Mouse (Mus musculus) G1E (cell line): ENCODE data around the gene Gm10134. TPM values are rescaled to one million over a fixed set of nuclear protein-coding genes. Genes with fewer than 3 reads are reported as not detected.

Experiments
- ATAC-seq: 2 replicates; pipeline ENCODE4 v1.8.0; 2016; ENCODE audit warnings: mild to moderate bottlenecking; ENCODE audit not compliant: insufficient number of reproducible peaks, poor library complexity, low FRiP score, severe bottlenecking; ENCODE audit errors: extremely low read depth
- DNase-seq: peaks from one replicate; pipeline ENCODE4 v3.0.0; 2012; ENCODE audit warnings: low spot score
- H3K27me3 ChIP-seq: 2 replicates; pipeline ENCODE4 v1.6.1; 2012; ENCODE audit warnings: mild to moderate bottlenecking, low read length, inconsistent platforms; ENCODE audit not compliant: insufficient read depth
- H3K36me3 ChIP-seq: replicated peaks from 2 replicates; pipeline ENCODE3; 2012; ENCODE audit warnings: mild to moderate bottlenecking, inconsistent platforms
- H3K4me1 ChIP-seq: 2 replicates; pipeline ENCODE4 v1.6.1; 2012; ENCODE audit warnings: low read depth, low read length, inconsistent platforms, mixed read lengths; ENCODE audit not compliant: insufficient read depth
- H3K4me3 ChIP-seq: 2 replicates; pipeline ENCODE4 v1.5.1; 2012; ENCODE audit warnings: low read depth, mild to moderate bottlenecking, inconsistent platforms, low read length, moderate library complexity, mixed read lengths
- H3K9me3 ChIP-seq: replicated peaks from 2 replicates; pipeline ENCODE4 v1.6.1; 2012; ENCODE audit warnings: inconsistent platforms
- CTCF ChIP-seq: IDR thresholded peaks from 2 replicates; pipeline ENCODE4 v1.5.1; 2012; ENCODE audit warnings: low read depth, low read length, inconsistent platforms, mixed read lengths
- GATA1 ChIP-seq: IDR thresholded peaks from 2 replicates; pipeline ENCODE4 v1.6.1; 2012; ENCODE audit warnings: borderline replicate concordance, low read length, inconsistent platforms, mixed read lengths
- GATA2 ChIP-seq: IDR thresholded peaks from 2 replicates; pipeline ENCODE4 v1.6.1; 2012; ENCODE audit warnings: low read depth, low read length, inconsistent platforms, borderline replicate concordance
- POLR2AphosphoS5 ChIP-seq: IDR thresholded peaks from 2 replicates; pipeline ENCODE4 v1.6.1; 2012; ENCODE audit warnings: low read depth, low read length, inconsistent platforms; ENCODE audit not compliant: insufficient replicate concordance
- TAL1 ChIP-seq: conservative IDR thresholded peaks from 2 replicates; pipeline ENCODE4 v1.6.1; 2012; ENCODE audit warnings: low read depth, low read length, inconsistent platforms, mixed read lengths
- polyA plus RNA-seq: library from polyadenylated mRNA; stranded (reverse); fragments of >175 nt; gene quantifications from 2 replicates; pipeline ENCODE4 v1.2.3, GENCODE M21; 2012
- total RNA-seq, 2 experiments: library from RNA; stranded (forward) in 1 of 2; stranded (reverse) in 1 of 2; fragments of 200-1000 nt in 1 of 2; fragments of >200 nt in 1 of 2; fragmentation: Nextera tagmentation in 1 of 2; gene quantifications; 2 replicates each; pipeline ENCODE4 v1.2.3; 2014 to 2017

Gene Gm10134
- total and polyA plus RNA-seq, 3 experiments, result not detected

DNA sequence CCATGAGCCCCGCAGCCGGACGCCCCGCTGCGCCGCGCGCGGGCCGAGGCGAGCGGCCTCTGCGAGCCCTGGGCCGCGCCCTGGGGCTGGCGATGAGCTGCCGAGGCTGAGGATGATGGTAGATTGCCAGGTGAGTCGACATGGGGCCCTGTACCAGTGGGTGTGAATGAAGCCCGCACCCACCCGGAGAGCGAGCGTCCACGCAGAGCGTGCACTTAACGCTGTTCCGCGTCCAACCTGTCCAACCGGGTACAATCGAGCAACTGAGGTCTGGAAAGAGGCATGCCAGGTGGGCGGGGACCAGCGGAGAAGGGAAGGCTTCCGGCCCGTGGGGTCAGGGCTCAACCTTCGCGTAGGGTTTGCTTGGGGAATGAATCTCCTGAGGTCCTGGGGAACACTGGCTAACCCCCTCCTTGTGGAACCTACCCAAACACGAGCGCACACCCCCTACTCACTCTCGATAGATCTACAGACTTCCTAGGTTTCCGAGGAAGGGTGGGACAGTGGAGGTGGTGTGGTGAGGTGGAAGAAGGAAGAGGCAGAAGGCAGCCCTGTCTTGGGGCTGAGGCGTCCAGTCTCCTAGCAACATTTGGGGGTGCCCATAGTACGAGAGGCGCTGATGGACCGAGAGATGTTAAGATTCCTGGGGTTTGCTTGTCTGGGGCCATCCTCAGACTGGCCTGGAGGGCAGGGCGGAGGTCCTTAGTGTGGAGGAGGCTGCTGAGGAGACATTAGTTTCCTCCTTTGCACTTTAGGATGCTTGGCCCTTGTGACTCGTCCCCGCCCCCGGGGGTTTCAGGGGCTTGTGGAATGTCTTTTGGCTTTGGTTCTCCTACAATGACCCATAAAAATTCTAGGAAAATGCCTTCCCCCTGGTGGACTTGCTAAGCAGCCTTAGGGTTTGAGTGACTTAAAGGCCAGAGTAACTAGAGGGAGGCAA lies 7.8 kb downstream of the Gm10134 start:
- H3K4me1 ChIP-seq, result peaks cover 18% of the 10 kb centered on the region
- H3K9me3 ChIP-seq, result no peaks in the 10 kb centered on the region; the same call in 1 of the 2 replicates
- TF ChIP-seq TAL1 (no peak), CTCF (no peak), GATA1 (no peak)
- no peak for DNase-seq
- H3K27me3 ChIP-seq, result peaks cover 37% of the 10 kb centered on the region
- H3K4me3 ChIP-seq, result no peak overlapping the region
- ATAC-seq, result no peak
- no peaks in the 10 kb centered on the region for H3K36me3 ChIP-seq

DNA sequence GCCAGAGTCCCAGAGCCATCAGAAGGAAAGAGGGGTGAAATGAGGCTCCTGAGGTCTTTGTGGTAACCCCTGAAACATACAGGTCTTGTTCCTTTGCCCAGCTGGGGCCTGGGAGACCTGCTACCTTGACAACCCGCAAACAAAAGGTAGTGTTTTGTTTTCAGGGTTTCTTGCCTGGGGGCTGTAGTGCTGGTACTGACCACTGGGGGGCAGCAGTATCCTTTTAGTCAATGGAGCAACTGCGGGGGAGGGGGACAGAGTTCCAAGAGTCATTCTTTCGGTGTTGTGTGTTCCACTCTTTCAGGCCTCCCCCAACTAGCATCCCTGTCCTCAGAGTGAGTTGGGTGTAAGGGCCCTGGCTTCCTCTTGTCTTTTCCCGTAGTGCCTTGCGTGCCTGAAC lies 8.6 kb downstream of the Gm10134 start:
- H3K27me3 ChIP-seq, result peaks cover 35% of the 10 kb centered on the region
- H3K36me3 ChIP-seq, result no peaks in the 10 kb centered on the region
- no peak for TF ChIP-seq POLR2AphosphoS5
- no peak for TF ChIP-seq GATA2
- TF ChIP-seq CTCF, result peak; percentile 87
- peaks cover 18% of the 10 kb centered on the region for H3K4me1 ChIP-seq
- H3K4me3 ChIP-seq, result no peak overlapping the region
- H3K9me3 ChIP-seq, result no peaks in the 10 kb centered on the region; the same call in 1 of the 2 replicates
- DNase-seq (peak; percentile 53), ATAC-seq (no peak)

DNA sequence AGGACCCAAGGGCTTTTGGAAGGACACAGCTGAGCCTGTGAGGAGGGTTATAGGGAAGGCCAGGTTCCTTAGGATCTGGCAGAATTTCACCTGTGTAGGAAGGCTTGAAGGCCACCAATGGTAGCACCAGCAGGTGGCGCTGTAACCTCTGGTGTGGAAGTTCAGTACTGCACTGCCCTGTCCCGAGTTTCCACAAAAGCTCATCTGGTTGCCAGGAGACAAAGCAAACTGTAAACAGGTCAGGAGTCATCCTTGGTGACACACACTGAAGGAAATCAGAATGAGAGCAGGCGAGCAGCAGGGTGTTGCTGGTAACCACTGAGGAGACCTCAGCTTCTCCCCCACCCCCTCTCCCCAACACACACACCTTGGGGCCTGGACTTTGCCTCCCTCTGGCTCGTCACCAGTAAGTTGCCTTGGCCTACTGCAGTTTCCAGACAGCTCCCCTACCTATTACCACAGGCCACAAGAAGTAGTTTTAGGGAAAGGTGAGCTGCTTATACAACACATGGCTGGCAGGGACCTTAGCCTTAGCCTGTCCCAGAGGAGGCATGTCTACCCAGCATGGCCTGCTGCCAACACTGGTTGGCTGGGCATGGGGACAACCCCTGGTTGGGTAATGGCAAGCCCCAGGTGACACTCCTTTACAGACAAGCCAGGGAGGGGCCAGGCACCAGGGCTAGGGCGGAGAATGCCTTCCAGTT lies 11.5 kb downstream of the Gm10134 start:
- no peak for ATAC-seq
- Histone ChIP-seq H3K36me3 (no peaks in the 10 kb centered on the region), H3K4me1 (peaks cover 7% of the 10 kb centered on the region; the same call in 1 of the 2 replicates), H3K4me3 (no peak overlapping the region), H3K9me3 (no peaks in the 10 kb centered on the region; the same call in 1 of the 2 replicates), H3K27me3 (peaks cover 29% of the 10 kb centered on the region)
- DNase-seq, result no peak
- TF ChIP-seq CTCF (peak; percentile 89), GATA2 (no peak)

DNA sequence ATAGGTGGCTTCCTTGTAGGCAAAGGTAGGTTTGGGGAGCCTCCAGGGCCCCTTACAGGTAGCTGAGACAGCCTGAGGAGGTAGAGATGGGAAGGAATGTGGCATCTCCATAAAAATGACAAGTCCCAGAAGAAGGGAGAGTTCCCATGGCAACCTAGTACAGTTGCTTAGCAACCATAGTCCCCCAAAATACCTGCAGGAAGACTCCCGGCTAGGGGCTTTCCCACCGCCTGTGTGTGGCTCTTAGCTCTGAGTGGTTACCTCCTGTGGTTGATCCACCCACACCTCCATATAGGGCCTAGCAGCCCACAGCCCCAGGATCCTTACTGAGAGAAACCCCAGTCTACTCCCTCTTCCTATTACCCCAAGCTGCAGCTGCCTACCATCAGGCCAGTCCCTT lies 12.3 kb downstream of the Gm10134 start:
- peaks cover 7% of the 10 kb centered on the region; the same call in 1 of the 2 replicates for H3K4me1 ChIP-seq

DNA sequence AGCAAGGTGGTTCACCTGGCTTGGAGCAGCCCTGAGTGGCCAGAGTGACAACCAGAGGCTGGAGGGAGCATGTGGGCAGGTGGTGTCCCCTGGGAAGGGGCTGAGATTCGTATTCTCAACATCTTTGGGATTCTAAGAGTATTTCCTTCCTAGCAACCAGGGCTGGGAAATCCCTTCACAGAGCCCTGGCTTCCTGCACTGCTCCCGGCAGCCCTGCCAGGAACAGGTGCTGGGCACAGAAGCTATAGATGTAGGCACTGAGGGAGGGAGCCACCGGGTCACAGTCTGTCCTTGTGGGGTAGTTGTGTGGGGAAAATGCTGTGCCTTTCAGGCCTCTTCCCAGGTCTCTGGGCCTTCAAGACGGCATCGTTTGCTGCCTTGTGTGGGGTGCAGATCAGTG lies 14.7 kb downstream of the Gm10134 start:
- ATAC-seq, result no peak

More for the DNA sequence above, 12.3 kb downstream of the Gm10134 start:
- no peaks in the 10 kb centered on the region; the same call in 1 of the 2 replicates for H3K9me3 ChIP-seq
- no peak for ATAC-seq
- no peak overlapping the region for H3K4me3 ChIP-seq
- no peak for TF ChIP-seq GATA2
- TF ChIP-seq TAL1, result no peak
- no peak for TF ChIP-seq GATA1
- no peak for TF ChIP-seq POLR2AphosphoS5
- no peak for TF ChIP-seq CTCF
- H3K36me3 ChIP-seq, result no peaks in the 10 kb centered on the region
- no peak for DNase-seq
- H3K27me3 ChIP-seq, result peaks cover 26% of the 10 kb centered on the region

DNA sequence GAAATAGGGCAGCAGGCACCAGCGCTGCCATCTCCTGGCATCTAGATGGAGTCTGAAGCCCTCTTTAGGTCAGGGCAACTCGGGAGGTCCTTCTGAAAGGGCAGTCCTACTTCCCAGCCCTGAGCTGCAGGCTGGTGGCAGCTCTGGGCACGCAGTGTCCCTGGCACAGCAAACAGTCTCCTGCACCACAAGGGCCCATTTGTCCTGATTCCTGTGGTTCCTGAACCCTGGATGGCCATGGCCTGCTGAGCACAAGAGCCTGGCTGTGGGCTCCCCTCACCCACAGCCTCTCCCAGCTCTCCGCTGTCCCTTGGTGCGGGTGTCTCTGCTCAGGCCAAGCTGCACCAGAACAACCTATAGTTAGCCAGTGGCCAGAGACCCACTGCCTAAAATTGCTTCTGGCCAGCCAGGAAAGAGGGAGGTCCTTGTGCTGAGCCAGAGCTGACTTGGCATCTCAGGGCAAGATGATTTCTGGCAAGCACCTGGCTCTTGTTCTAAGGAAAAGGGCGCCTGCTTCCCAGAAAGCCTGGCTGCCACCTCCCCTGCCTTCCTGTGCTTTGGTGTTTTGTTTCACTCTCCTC lies 15.8 kb downstream of the Gm10134 start:
- no peak for DNase-seq
- H3K27me3 ChIP-seq, result peaks cover 29% of the 10 kb centered on the region; the same call in 1 of the 2 replicates
- H3K36me3 ChIP-seq, result no peaks in the 10 kb centered on the region
- ATAC-seq, result no peak
- no peak overlapping the region for H3K4me3 ChIP-seq
- peaks cover 10% of the 10 kb centered on the region for H3K4me1 ChIP-seq
- H3K9me3 ChIP-seq, result no peaks in the 10 kb centered on the region
- TF ChIP-seq GATA2, result no peak
- TF ChIP-seq POLR2AphosphoS5, result no peak
- no peak for TF ChIP-seq TAL1
- TF ChIP-seq CTCF, result no peak
- no peak for TF ChIP-seq GATA1

More for the DNA sequence above, 14.7 kb downstream of the Gm10134 start:
- Histone ChIP-seq H3K9me3 (no peaks in the 10 kb centered on the region), H3K4me3 (no peak overlapping the region), H3K36me3 (no peaks in the 10 kb centered on the region), H3K4me1 (peaks cover 8% of the 10 kb centered on the region), H3K27me3 (peaks cover 30% of the 10 kb centered on the region)
- no peak for DNase-seq
- TF ChIP-seq TAL1 (no peak), GATA1 (no peak), CTCF (no peak), GATA2 (no peak), POLR2AphosphoS5 (no peak)
